Mouse (Mus musculus): ENCODE measurements at regions not wholly inside any gene's neighbourhood (a gene's known extent, or its start where the extent isn't known, plus 50 kb on each side); places are given as distances from the start of the nearest gene placed in this dataset.

DNA sequence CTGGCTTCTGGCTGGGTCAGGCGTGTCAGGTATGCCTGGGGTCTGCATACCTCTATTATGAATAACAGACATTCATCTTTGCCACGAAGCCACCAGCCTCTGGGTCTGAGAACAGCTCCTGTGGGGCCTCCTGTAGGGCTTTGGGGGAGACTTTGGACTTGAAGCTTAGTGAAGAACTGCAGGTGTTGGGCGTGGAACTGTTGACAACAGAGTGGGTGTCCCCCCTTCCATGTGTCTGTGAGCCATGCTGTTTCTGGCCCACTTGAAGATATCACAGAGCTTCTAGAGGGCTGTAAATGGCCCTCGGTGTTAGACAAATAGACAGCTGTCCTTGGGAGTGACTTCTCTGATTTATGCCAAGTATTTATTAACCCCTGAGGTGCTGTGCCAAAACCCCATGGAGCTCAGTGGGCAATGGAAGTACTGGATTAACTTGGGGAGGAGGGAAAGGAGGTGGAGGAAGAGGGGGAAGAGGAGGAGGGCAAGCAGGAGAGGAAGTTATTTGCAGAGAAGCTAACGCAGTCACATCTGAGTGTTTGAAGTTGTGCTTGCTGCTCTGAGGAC is 450.8 kb upstream of the Kcnab2 start:
- peaks cover 82% of the 10 kb centered on the region for H3K9me3 ChIP-seq (replicated peaks; ENCODE audit: low read length)
- no peaks in the 10 kb centered on the region for H3K27me3 ChIP-seq (replicated peaks)
- H3K4me2 ChIP-seq (ENCODE audit: insufficient read depth, low read depth, poor library complexity, severe bottlenecking) = no peak overlapping the region
- H3K4me1 ChIP-seq (ENCODE audit: control insufficient read depth in 1 of 2, insufficient read depth in 2 of 2) = no peaks in the 10 kb centered on the region
- H3K9ac ChIP-seq (ENCODE audit: insufficient read depth, low read depth) = no peak overlapping the region
- no peak for DNase-seq (ENCODE audit: extremely low read depth)
- H3K36me3 ChIP-seq (replicated peaks in 1 of 2; ENCODE audit: control insufficient read depth in 1 of 2, insufficient read depth in 1 of 2, low read length in 1 of 2) = no peaks in the 10 kb centered on the region
- dilution Hi-C loops (cut with MboI; ENCODE audit: extremely low pct_ligation_motif_present, extremely low pct_unique_long_range_greater_than_20kb, low sequenced_read_pairs) (no loop called here), in situ Hi-C loops (cut with MboI; ENCODE audit: low pct_ligation_motif_present, low pct_unique_long_range_greater_than_20kb, low sequenced_read_pairs) (no loop called here)
- H3K4me3 ChIP-seq (replicated peaks in 1 of 3; ENCODE audit: low read depth in 2 of 3, low read length in 2 of 3, poor library complexity in 1 of 3) = no peak overlapping the region
- no peaks in the 10 kb centered on the region for H3K79me2 ChIP-seq (replicated peaks; ENCODE audit: control insufficient read depth, extremely low read depth, insufficient read depth, poor library complexity, severe bottlenecking)
- no peak overlapping the region for H3K27ac ChIP-seq (ENCODE audit: insufficient read depth, low read depth)
- TF ChIP-seq SIN3A (IDR thresholded peaks at IDR 0.05; ENCODE audit: low read length) (no peak), GABPA (IDR thresholded peaks at IDR 0.05; ENCODE audit: insufficient replicate concordance, low read depth, low read length) (no peak), SMC3 (IDR thresholded peaks at IDR 0.05; ENCODE audit: low read depth, low read length) (no peak), ELF1 (IDR thresholded peaks at IDR 0.05; ENCODE audit: low read depth, low read length) (no peak), NELFE (IDR thresholded peaks at IDR 0.05; ENCODE audit: low read depth, low read length) (no peak), CHD1 (IDR thresholded peaks at IDR 0.05; ENCODE audit: low read depth, low read length) (no peak), ZMIZ1 (IDR thresholded peaks at IDR 0.05; ENCODE audit: low read depth, low read length) (no peak), USF2 (conservative IDR thresholded peaks at IDR 0.05; ENCODE audit: low read depth, low read length) (no peak), ZNF384 (IDR thresholded peaks at IDR 0.05; ENCODE audit: low read depth, low read length) (no peak), MXI1 (IDR thresholded peaks at IDR 0.05; ENCODE audit: low read depth, low read length) (no peak), POLR2A (IDR thresholded peaks at IDR 0.05; ENCODE audit: low read depth, low read length) (no peak)

DNA sequence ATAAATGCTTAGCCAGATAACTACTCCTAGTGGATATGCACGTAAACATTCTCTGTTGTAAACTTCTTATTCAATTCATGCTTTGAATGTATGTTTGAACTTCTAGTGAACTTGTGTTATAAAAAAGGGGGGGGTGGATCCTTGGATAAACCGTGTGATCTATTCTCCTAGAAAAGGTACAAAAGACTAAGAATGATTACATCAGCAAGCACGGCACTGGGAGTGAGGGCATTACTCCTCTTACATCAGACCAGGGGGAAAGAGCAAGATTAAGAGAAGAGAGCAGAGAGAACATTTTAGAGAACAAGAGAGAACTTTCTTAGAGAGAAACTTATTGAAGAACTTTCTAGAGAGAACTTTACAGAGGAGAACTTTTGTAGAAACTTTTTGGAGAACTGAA is 442.6 kb upstream of the Kcnab2 start:
- TF ChIP-seq GABPA (IDR thresholded peaks at IDR 0.05; ENCODE audit: insufficient replicate concordance, low read depth, low read length) (no peak), CHD1 (IDR thresholded peaks at IDR 0.05; ENCODE audit: low read depth, low read length) (no peak), POLR2A (IDR thresholded peaks at IDR 0.05; ENCODE audit: low read depth, low read length) (no peak), MXI1 (IDR thresholded peaks at IDR 0.05; ENCODE audit: low read depth, low read length) (no peak)
- DNase-seq (ENCODE audit: extremely low read depth) = no peak
- H3K4me1 ChIP-seq (ENCODE audit: control insufficient read depth in 1 of 2, insufficient read depth in 2 of 2) = no peaks in the 10 kb centered on the region
- H3K4me2 ChIP-seq (ENCODE audit: insufficient read depth, low read depth, poor library complexity, severe bottlenecking) = no peak overlapping the region
- H3K4me3 ChIP-seq (replicated peaks in 1 of 3; ENCODE audit: low read depth in 2 of 3, low read length in 2 of 3, poor library complexity in 1 of 3) = no peak overlapping the region
- no peaks in the 10 kb centered on the region for H3K27me3 ChIP-seq (replicated peaks)
- no peak overlapping the region for H3K27ac ChIP-seq (ENCODE audit: insufficient read depth, low read depth)
- no peaks in the 10 kb centered on the region for H3K36me3 ChIP-seq (replicated peaks in 1 of 2; ENCODE audit: control insufficient read depth in 1 of 2, insufficient read depth in 1 of 2, low read length in 1 of 2)
- H3K9me3 ChIP-seq (replicated peaks; ENCODE audit: low read length) = peaks cover 86% of the 10 kb centered on the region
- in situ Hi-C loops (cut with MboI; ENCODE audit: low pct_ligation_motif_present, low pct_unique_long_range_greater_than_20kb, low sequenced_read_pairs) = no loop called here
- no peaks in the 10 kb centered on the region for H3K79me2 ChIP-seq (replicated peaks; ENCODE audit: control insufficient read depth, extremely low read depth, insufficient read depth, poor library complexity, severe bottlenecking)
- no peak overlapping the region for H3K9ac ChIP-seq (ENCODE audit: insufficient read depth, low read depth)
- dilution Hi-C loops (cut with MboI; ENCODE audit: extremely low pct_ligation_motif_present, extremely low pct_unique_long_range_greater_than_20kb, low sequenced_read_pairs) = no loop called here

DNA sequence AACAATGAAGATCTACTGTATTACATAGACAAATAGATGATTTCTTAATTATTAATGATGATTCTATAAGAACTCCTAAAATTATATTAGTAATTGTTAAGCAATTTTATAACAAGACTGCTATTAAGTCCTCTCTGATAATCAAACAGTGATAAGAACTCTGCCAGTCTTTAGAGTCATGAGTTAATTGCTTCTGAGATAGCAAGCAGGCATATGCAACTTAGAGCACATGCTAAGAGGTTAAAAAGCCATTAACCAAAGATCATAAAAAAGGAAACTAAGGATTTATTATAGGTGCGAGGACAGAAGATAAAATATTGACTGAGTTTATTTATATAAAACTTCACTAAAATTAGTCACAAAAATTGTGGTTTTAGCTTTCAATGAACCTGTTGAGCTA is 442.2 kb upstream of the Kcnab2 start:
- Histone ChIP-seq H3K4me2 (ENCODE audit: insufficient read depth, low read depth, poor library complexity, severe bottlenecking) (no peak overlapping the region), H3K9me3 (replicated peaks; ENCODE audit: low read length) (peaks cover 86% of the 10 kb centered on the region), H3K36me3 (replicated peaks in 1 of 2; ENCODE audit: control insufficient read depth in 1 of 2, insufficient read depth in 1 of 2, low read length in 1 of 2) (no peaks in the 10 kb centered on the region), H3K9ac (ENCODE audit: insufficient read depth, low read depth) (no peak overlapping the region), H3K4me1 (ENCODE audit: control insufficient read depth in 1 of 2, insufficient read depth in 2 of 2) (no peaks in the 10 kb centered on the region), H3K4me3 (replicated peaks in 1 of 3; ENCODE audit: low read depth in 2 of 3, low read length in 2 of 3, poor library complexity in 1 of 3) (no peak overlapping the region), H3K79me2 (replicated peaks; ENCODE audit: control insufficient read depth, extremely low read depth, insufficient read depth, poor library complexity, severe bottlenecking) (no peaks in the 10 kb centered on the region), H3K27ac (ENCODE audit: insufficient read depth, low read depth) (no peak overlapping the region), H3K27me3 (replicated peaks) (no peaks in the 10 kb centered on the region)
- in situ Hi-C loops (cut with MboI; ENCODE audit: low pct_ligation_motif_present, low pct_unique_long_range_greater_than_20kb, low sequenced_read_pairs) (no loop called here), dilution Hi-C loops (cut with MboI; ENCODE audit: extremely low pct_ligation_motif_present, extremely low pct_unique_long_range_greater_than_20kb, low sequenced_read_pairs) (no loop called here)
- TF ChIP-seq ETS1 (conservative IDR thresholded peaks at IDR 0.05; ENCODE audit: low read depth, low read length) (no peak), SMC3 (IDR thresholded peaks at IDR 0.05; ENCODE audit: low read depth, low read length) (no peak), IRF4 (IDR thresholded peaks at IDR 0.05; ENCODE audit: low read depth, low read length) (no peak), KAT2A (IDR thresholded peaks at IDR 0.05; ENCODE audit: insufficient replicate concordance, low read length) (no peak), MYC (IDR thresholded peaks at IDR 0.05; ENCODE audit: low read depth, low read length) (no peak), E2F4 (IDR thresholded peaks at IDR 0.05; ENCODE audit: insufficient replicate concordance, low read depth, low read length) (no peak), UBTF (IDR thresholded peaks at IDR 0.05; ENCODE audit: low read depth, low read length) (no peak), ELF1 (IDR thresholded peaks at IDR 0.05; ENCODE audit: low read depth, low read length) (no peak), POLR2A (IDR thresholded peaks at IDR 0.05; ENCODE audit: low read depth, low read length) (no peak), ZMIZ1 (IDR thresholded peaks at IDR 0.05; ENCODE audit: low read depth, low read length) (no peak), NRF1 (IDR thresholded peaks at IDR 0.05; ENCODE audit: low read depth, low read length) (no peak), BHLHE40 (IDR thresholded peaks at IDR 0.05; ENCODE audit: low read depth, low read length) (no peak), TCF12 (IDR thresholded peaks at IDR 0.05; ENCODE audit: low read depth, low read length) (no peak), POLR2AphosphoS2 (IDR thresholded peaks at IDR 0.05; ENCODE audit: low read depth, low read length) (no peak), GABPA (IDR thresholded peaks at IDR 0.05; ENCODE audit: insufficient replicate concordance, low read depth, low read length) (no peak)
- DNase-seq (ENCODE audit: extremely low read depth) = no peak
